Mouse (Mus musculus) limb, embryonic 14.5 days (tissue): ENCODE results near the gene Zfp641. TPM values are rescaled to one million over a fixed set of nuclear protein-coding genes. Genes with fewer than 3 reads are reported as not detected.

ENCODE experiments used
- ATAC-seq: fragments of 200-750 bp; cut with Nextera tagmentation; 2 replicates; pipeline ENCODE4 v1.8.0; 2017; ENCODE audit warnings: low read depth, moderate number of reproducible peaks, moderate TSS enrichment; ENCODE audit not compliant: low FRiP score
- DNase-seq: peaks from one replicate; pipeline ENCODE4 v3.0.0-alpha.2; 2015; ENCODE audit warnings: low spot score
- H3K27ac ChIP-seq: fragments of 300-500 bp; sonication (generic); replicated peaks from 2 replicates; pipeline ENCODE4 v1.5.1; 2014; ENCODE audit warnings: low read depth, mild to moderate bottlenecking, low read length, moderate library complexity, mixed read lengths
- H3K27me3 ChIP-seq: fragments of 300-500 bp; sonication (generic); 2 replicates; pipeline ENCODE4 v1.6.1; 2014; ENCODE audit warnings: low read length, mixed read lengths; ENCODE audit not compliant: control insufficient read depth, insufficient read depth
- H3K36me3 ChIP-seq: fragments of 300-500 bp; sonication (generic); 2 replicates; pipeline ENCODE4 v1.6.1; 2014; ENCODE audit warnings: mild to moderate bottlenecking, low read length, moderate library complexity, mixed read lengths; ENCODE audit not compliant: control insufficient read depth, insufficient read depth
- H3K4me1 ChIP-seq: fragments of 300-500 bp; sonication (generic); 2 replicates; pipeline ENCODE4 v1.6.1; 2014; ENCODE audit warnings: antibody characterized with exemption, low read length, mixed read lengths; ENCODE audit not compliant: control insufficient read depth, insufficient read depth
- H3K4me2 ChIP-seq: fragments of 300-500 bp; sonication (generic); replicated peaks from 2 replicates; pipeline ENCODE4 v1.6.1; 2014; ENCODE audit warnings: low read depth, mild to moderate bottlenecking, low read length, moderate library complexity; ENCODE audit not compliant: severe bottlenecking
- H3K4me3 ChIP-seq: fragments of 300-500 bp; sonication (generic); replicated peaks from 2 replicates; pipeline ENCODE4 v1.5.1; 2014; ENCODE audit warnings: low read length
- H3K9ac ChIP-seq: fragments of 300-500 bp; sonication (generic); 2 replicates; pipeline ENCODE4 v1.6.1; 2014; ENCODE audit warnings: mild to moderate bottlenecking, low read depth, low read length, moderate library complexity; ENCODE audit not compliant: severe bottlenecking
- H3K9me3 ChIP-seq: fragments of 300-500 bp; sonication (generic); 2 replicates; pipeline ENCODE4 v1.6.1; 2016; ENCODE audit warnings: low read length; ENCODE audit not compliant: control insufficient read depth
- POLR2A ChIP-seq: fragments of 200-500 bp; IDR thresholded peaks from 2 replicates; pipeline ENCODE4 v1.8.0; 2012; ENCODE audit warnings: inconsistent platforms, mild to moderate bottlenecking, moderate library complexity, borderline replicate concordance; ENCODE audit not compliant: insufficient read depth, insufficient read length; ENCODE audit errors: extremely low read depth
- WGBS: fragments of 180-500 bp; shearing (Covaris S2); extraction: QIAGEN DNeasy Blood & Tissue Kit; methylation state at CpG from one replicate; pipeline ENCODE4 v1.1.7; 2014; 5-methylcytosine and 5-hydroxymethylcytosine counted together
- polyA plus RNA-seq, 2 experiments: library from polyadenylated mRNA; depleted of rRNA in 1 of 2; stranded (reverse) in 1 of 2; unstranded in 1 of 2; fragments of >200 nt; fragmentation: Nextera tagmentation in 1 of 2; extraction: Ambion mirVana in 1 of 2; gene quantifications; 2 replicates each; pipeline versions ENCODE4 v1.2.1 to v1.2.3; 2012 to 2014

Gene Zfp641
- polyA plus RNA-seq, 2 experiments: 0.32 to 1.5 TPM

DNA sequence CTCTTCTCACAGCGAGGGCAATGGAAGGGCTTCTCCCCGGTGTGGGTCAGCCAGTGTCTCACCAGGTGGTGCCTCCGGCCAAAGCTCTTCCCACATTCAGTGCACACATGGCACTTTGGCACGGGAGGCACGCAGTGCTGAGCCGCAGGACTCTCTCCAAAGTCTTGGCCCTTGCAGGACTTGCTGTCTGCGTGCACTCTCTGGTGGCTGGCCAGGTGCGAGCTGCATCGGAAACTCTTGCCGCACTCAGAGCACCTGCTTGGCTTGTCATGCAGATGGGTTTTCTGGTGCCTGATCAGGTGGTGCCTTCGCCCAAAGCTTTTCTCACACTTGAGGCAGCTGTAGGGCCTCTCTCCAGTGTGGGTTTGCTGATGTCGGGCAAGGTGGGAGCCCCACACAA is 7.4 kb downstream of the Zfp641 start:
- WGBS: 70% methylated on average over 12 of the region's 12 CpGs
- Histone ChIP-seq H3K9me3 (no peaks in the 10 kb centered on the region), H3K4me3 (no peak overlapping the region), H3K4me2 (no peak overlapping the region), H3K27me3 (no peaks in the 10 kb centered on the region), H3K9ac (no peak overlapping the region), H3K27ac (no peak overlapping the region), H3K36me3 (no peaks in the 10 kb centered on the region), H3K4me1 (no peaks in the 10 kb centered on the region)
- no peak for ATAC-seq
- TF ChIP-seq POLR2A: no peak
- DNase-seq: no peak

DNA sequence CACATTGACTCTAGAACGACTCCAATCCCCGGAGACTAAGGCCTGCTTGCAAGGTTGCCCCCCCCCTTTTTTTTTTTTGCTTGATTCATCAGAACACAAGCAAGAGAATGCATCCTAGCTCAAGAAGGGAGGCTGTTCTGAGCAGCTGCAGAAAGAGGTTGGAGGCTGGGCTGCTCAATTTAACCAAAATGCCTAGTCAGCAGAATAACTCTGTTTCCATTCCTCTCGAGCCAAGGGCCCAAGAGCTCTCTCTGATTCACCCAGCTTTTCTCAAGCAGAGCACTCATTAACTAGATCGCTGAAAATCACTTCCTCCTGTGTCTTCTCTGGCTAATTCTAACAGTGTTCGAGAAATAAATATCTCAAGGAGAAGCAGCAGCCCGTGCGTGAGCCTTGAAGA is 9.5 kb downstream of the Zfp641 start:
- Histone ChIP-seq H3K4me2 (no peak overlapping the region), H3K27me3 (no peaks in the 10 kb centered on the region), H3K36me3 (no peaks in the 10 kb centered on the region), H3K9ac (no peak overlapping the region), H3K9me3 (no peaks in the 10 kb centered on the region), H3K4me3 (no peak overlapping the region), H3K27ac (no peak overlapping the region), H3K4me1 (no peaks in the 10 kb centered on the region)
- WGBS: 69% methylated on average over 7 of the region's 7 CpGs
- ATAC-seq: no peak
- DNase-seq: no peak
- TF ChIP-seq POLR2A: no peak

DNA sequence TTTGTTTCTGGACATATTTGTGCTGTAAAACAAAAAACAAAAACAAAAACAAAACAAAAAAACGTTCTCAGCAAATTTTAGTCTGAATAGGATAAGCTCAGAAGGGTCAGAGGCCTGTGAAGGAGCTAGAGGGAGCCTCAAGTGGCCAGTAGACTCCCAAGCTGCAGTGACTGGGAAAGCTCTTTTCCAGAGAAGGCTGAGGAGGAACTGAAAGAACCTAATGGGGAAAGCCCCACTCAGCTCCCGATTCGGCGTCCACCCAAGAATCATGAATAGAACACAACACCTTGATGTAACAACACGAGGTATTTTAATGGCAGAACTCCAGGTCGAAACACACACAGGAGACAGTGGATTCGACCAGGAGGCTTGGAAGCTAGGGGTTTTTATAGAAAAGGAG is 38.2 kb downstream of the Zfp641 start:
- 84% methylated on average over 7 of the region's 7 CpGs for WGBS

DNA sequence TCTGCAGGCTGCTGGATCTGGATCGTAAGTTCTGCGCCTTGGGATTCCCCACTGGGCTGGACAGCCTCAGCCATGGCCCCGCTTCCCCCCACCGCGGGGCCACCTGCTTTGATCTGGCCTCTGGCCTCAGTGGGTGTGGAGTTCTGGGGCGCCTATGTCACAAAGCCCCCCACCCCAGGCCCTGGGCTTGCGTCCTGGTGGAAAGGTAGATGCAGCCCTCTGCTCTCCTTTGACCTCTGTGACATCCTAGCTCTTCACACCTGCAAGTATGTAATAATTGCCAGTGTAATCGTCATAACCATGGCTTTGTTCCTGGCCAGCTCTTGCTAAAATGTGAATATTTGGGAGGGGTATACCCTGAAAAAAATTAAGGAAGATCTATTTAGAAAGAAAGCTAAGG is 38.8 kb downstream of the Zfp641 start, which contains the start of gene H1fnt:
Gene H1fnt, minus strand, starts transcription at position 101 of the 400 bp plus-strand sequence.
- Histone ChIP-seq H3K4me3 (no peak within 1 kb of the TSS), H3K4me1 (no peaks in the 10 kb centered on the region), H3K4me2 (no peak within 1 kb of the TSS), H3K36me3 (no peaks in the 10 kb centered on the region), H3K27me3 (no peaks in the 10 kb centered on the region), H3K9me3 (no peaks in the 10 kb centered on the region), H3K27ac (no peak within 1 kb of the TSS), H3K9ac (no peak within 1 kb of the TSS)
- DNase-seq: no peak
- no peak for ATAC-seq
- no peak for TF ChIP-seq POLR2A
- WGBS: 79% methylated on average over 8 of the region's 8 CpGs

More for the DNA sequence above, 38.2 kb downstream of the Zfp641 start:
- ATAC-seq (no peak), DNase-seq (no peak)
- Histone ChIP-seq H3K9ac (no peak overlapping the region), H3K36me3 (no peaks in the 10 kb centered on the region), H3K4me3 (no peak overlapping the region), H3K4me2 (no peak overlapping the region), H3K9me3 (no peaks in the 10 kb centered on the region), H3K27me3 (no peaks in the 10 kb centered on the region), H3K4me1 (no peaks in the 10 kb centered on the region), H3K27ac (no peak overlapping the region)
- TF ChIP-seq POLR2A: no peak

DNA sequence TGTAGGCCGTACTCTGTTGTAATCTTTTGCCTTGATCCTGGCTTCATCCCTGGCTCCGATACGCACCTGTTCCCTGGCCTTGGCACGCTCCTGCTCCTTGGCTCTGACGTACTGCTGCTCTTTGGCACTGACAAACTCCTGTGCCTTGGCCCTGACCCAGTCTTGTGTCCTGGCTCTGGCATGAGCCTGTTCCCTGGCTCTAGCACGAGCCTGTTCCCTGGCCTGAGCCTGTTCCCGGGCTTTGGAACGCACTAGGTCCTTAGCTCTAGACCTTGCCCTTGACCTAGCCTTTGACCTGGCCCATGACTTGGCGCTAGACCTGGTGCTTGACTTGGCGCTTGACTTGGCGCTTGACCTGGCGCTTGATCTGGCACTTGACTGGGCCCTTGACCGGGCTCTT is 39.7 kb downstream of the Zfp641 start:
- H3K27ac ChIP-seq: no peak overlapping the region
- WGBS: 97% methylated on average over 13 of the region's 13 CpGs
- H3K4me3 ChIP-seq: no peak overlapping the region
- TF ChIP-seq POLR2A: no peak
- no peaks in the 10 kb centered on the region for H3K27me3 ChIP-seq
- ATAC-seq: no peak
- H3K36me3 ChIP-seq: no peaks in the 10 kb centered on the region
- H3K9me3 ChIP-seq: no peaks in the 10 kb centered on the region
- H3K9ac ChIP-seq: no peak overlapping the region
- no peak overlapping the region for H3K4me2 ChIP-seq
- DNase-seq: no peak
- no peaks in the 10 kb centered on the region for H3K4me1 ChIP-seq

Other genes with a start within 250 kb of the Zfp641 start
- gene Pfkm, start 203.6 kb downstream of the Zfp641 start, polyA plus RNA-seq (2012; rRNA removed): 75.8 and 78.9 TPM in 2 replicates
- 49.8 and 50.0 TPM in 2 replicates for gene Pfkm, start 203.6 kb downstream of the Zfp641 start, polyA plus RNA-seq (2014; fragmentation: Nextera tagmentation; extraction: Ambion mirVana)
- 30.5 and 33.5 TPM in 2 replicates for gene Senp1, start 202.4 kb downstream of the Zfp641 start, polyA plus RNA-seq (2012; rRNA removed)
- 32.5 and 34.4 TPM in 2 replicates for gene Senp1, start 202.4 kb downstream of the Zfp641 start, polyA plus RNA-seq (2014; fragmentation: Nextera tagmentation; extraction: Ambion mirVana)
- gene Asb8, start 130.5 kb downstream of the Zfp641 start, polyA plus RNA-seq (2012; rRNA removed): 42.4 and 49.3 TPM in 2 replicates
- gene Asb8, start 130.5 kb downstream of the Zfp641 start, polyA plus RNA-seq (2014; fragmentation: Nextera tagmentation; extraction: Ambion mirVana): 55.7 and 57.3 TPM in 2 replicates
- gene Ccdc184, start 129.0 kb downstream of the Zfp641 start, polyA plus RNA-seq (2012; rRNA removed): 0.23 and 0.33 TPM in 2 replicates
- gene Ccdc184, start 129.0 kb downstream of the Zfp641 start, polyA plus RNA-seq (2014; fragmentation: Nextera tagmentation; extraction: Ambion mirVana): 0.10 and 0.37 TPM in 2 replicates
- not detected in 2 replicates for gene Olfr288, start 100.6 kb downstream of the Zfp641 start, polyA plus RNA-seq (2012; rRNA removed)
- gene Olfr288, start 100.6 kb downstream of the Zfp641 start, polyA plus RNA-seq (2014; fragmentation: Nextera tagmentation; extraction: Ambion mirVana): not detected in 2 replicates
- not detected in 2 replicates for gene Gm44579, start 75.2 kb downstream of the Zfp641 start, polyA plus RNA-seq (2012; rRNA removed)
- gene Gm44579, start 75.2 kb downstream of the Zfp641 start, polyA plus RNA-seq (2014; fragmentation: Nextera tagmentation; extraction: Ambion mirVana): not detected in 2 replicates
- gene Olfr287, start 75.1 kb downstream of the Zfp641 start, polyA plus RNA-seq (2012; rRNA removed): not detected in 2 replicates
- gene Olfr287, start 75.1 kb downstream of the Zfp641 start, polyA plus RNA-seq (2014; fragmentation: Nextera tagmentation; extraction: Ambion mirVana): not detected in 2 replicates
- gene Olfr286, start 61.7 kb downstream of the Zfp641 start, polyA plus RNA-seq (2012; rRNA removed): not detected in 2 replicates
- gene Olfr286, start 61.7 kb downstream of the Zfp641 start, polyA plus RNA-seq (2014; fragmentation: Nextera tagmentation; extraction: Ambion mirVana): not detected in 2 replicates
- gene H1fnt, start 38.9 kb downstream of the Zfp641 start, polyA plus RNA-seq (2012; rRNA removed): not detected in 2 replicates
- not detected in 2 replicates for gene H1fnt, start 38.9 kb downstream of the Zfp641 start, polyA plus RNA-seq (2014; fragmentation: Nextera tagmentation; extraction: Ambion mirVana)
- not detected in 2 replicates for gene Olfr285, start 21.2 kb upstream of the Zfp641 start, polyA plus RNA-seq (2012; rRNA removed)
- not detected in 2 replicates for gene Olfr285, start 21.2 kb upstream of the Zfp641 start, polyA plus RNA-seq (2014; fragmentation: Nextera tagmentation; extraction: Ambion mirVana)
- gene Olfr284, start 44.8 kb upstream of the Zfp641 start, polyA plus RNA-seq (2012; rRNA removed): 0.10 TPM in 1 of 2 replicates, not detected in the other
- not detected in 2 replicates for gene Olfr284, start 44.8 kb upstream of the Zfp641 start, polyA plus RNA-seq (2014; fragmentation: Nextera tagmentation; extraction: Ambion mirVana)
- gene Olfr283, start 84.8 kb upstream of the Zfp641 start, polyA plus RNA-seq (2012; rRNA removed): 0.10 TPM in 1 of 2 replicates, not detected in the other
- not detected in 2 replicates for gene Olfr283, start 84.8 kb upstream of the Zfp641 start, polyA plus RNA-seq (2014; fragmentation: Nextera tagmentation; extraction: Ambion mirVana)
- not detected in 2 replicates for gene Olfr282, start 135.1 kb upstream of the Zfp641 start, polyA plus RNA-seq (2012; rRNA removed)
- not detected in 2 replicates for gene Olfr282, start 135.1 kb upstream of the Zfp641 start, polyA plus RNA-seq (2014; fragmentation: Nextera tagmentation; extraction: Ambion mirVana)
- not detected in 2 replicates for gene Olfr281, start 156.4 kb upstream of the Zfp641 start, polyA plus RNA-seq (2012; rRNA removed)
- not detected in 2 replicates for gene Olfr281, start 156.4 kb upstream of the Zfp641 start, polyA plus RNA-seq (2014; fragmentation: Nextera tagmentation; extraction: Ambion mirVana)
- not detected in 2 replicates for gene OR5BS1P, start 173.7 kb upstream of the Zfp641 start, polyA plus RNA-seq (2012; rRNA removed)
- not detected in 2 replicates for gene OR5BS1P, start 173.7 kb upstream of the Zfp641 start, polyA plus RNA-seq (2014; fragmentation: Nextera tagmentation; extraction: Ambion mirVana)
- 0.14 and 0.32 TPM in 2 replicates for gene Lalba, start 186.6 kb upstream of the Zfp641 start, polyA plus RNA-seq (2012; rRNA removed)
- not detected in 2 replicates for gene Lalba, start 186.6 kb upstream of the Zfp641 start, polyA plus RNA-seq (2014; fragmentation: Nextera tagmentation; extraction: Ambion mirVana)
- gene Olfr279, start 196.2 kb upstream of the Zfp641 start, polyA plus RNA-seq (2012; rRNA removed): not detected in 2 replicates
- not detected in 2 replicates for gene Olfr279, start 196.2 kb upstream of the Zfp641 start, polyA plus RNA-seq (2014; fragmentation: Nextera tagmentation; extraction: Ambion mirVana)
- 99.8 and 105 TPM in 2 replicates for gene Kansl2, start 238.1 kb upstream of the Zfp641 start, polyA plus RNA-seq (2012; rRNA removed)
- 104 and 108 TPM in 2 replicates for gene Kansl2, start 238.1 kb upstream of the Zfp641 start, polyA plus RNA-seq (2014; fragmentation: Nextera tagmentation; extraction: Ambion mirVana)